Mouse (Mus musculus) myocyte (in vitro differentiated cells): ENCODE results near the gene Olfr1331.

Source experiments
- CEBPB ChIP-seq: IDR thresholded peaks from 2 replicates; pipeline ENCODE4 v1.6.1; 2011; ENCODE audit warnings: mild to moderate bottlenecking, moderate library complexity; ENCODE audit not compliant: poor library complexity, insufficient read depth, severe bottlenecking
- POLR2A ChIP-seq: IDR thresholded peaks from one replicate; pipeline ENCODE4 v1.6.1; 2011; ENCODE audit warnings: low read depth, mild to moderate bottlenecking, control low read depth, moderate library complexity; ENCODE audit not compliant: insufficient read length
- POLR2AphosphoS2 ChIP-seq: IDR thresholded peaks from one replicate; pipeline ENCODE4 v1.6.1; 2011; ENCODE audit warnings: low read depth, control low read depth; ENCODE audit not compliant: insufficient read length
- USF1 ChIP-seq: IDR thresholded peaks from one replicate; pipeline ENCODE4 v1.6.1; 2011; ENCODE audit warnings: low read depth, mild to moderate bottlenecking, control low read depth, moderate library complexity

- TF ChIP-seq POLR2A (no peak), USF1 (no peak), CEBPB (no peak), POLR2AphosphoS2 (no peak)
Measured at GRCm38 (mm10) chr4:118861791-118862190, 2.7 kb upstream of the Olfr1331 start.
